Mouse (Mus musculus): ENCODE measurements at regions not wholly inside any gene's neighbourhood (a gene's known extent, or its start where the extent isn't known, plus 50 kb on each side); places are given as distances from the start of the nearest gene placed in this dataset.

GRCm38 (mm10) chr4:142292334-142292733 lies 53.1 kb upstream of the Kazn start:
- 22% methylated on average over 9 of the region's 9 CpGs for WGBS
- DNase-seq (ENCODE audit: low spot score) (peak; percentile 79), ATAC-seq (peak; percentile 88)
- peak overlapping the region; percentile 20; the same call in 1 of the 2 replicates for H3K4me2 ChIP-seq (ENCODE audit: low read length)
- H3K9me3 ChIP-seq (replicated peaks; ENCODE audit: control insufficient read depth, low read length): no peaks in the 10 kb centered on the region
- H3K27ac ChIP-seq (ENCODE audit: low read depth, low read length): no peak overlapping the region
- no peaks in the 10 kb centered on the region for H3K27me3 ChIP-seq (replicated peaks; ENCODE audit: control insufficient read depth, insufficient read depth, low read length)
- no peak overlapping the region for H3K9ac ChIP-seq (ENCODE audit: low read length)
- H3K4me3 ChIP-seq (ENCODE audit: low read depth, low read length): no peak overlapping the region
- H3K36me3 ChIP-seq (ENCODE audit: control insufficient read depth, insufficient read depth, low read length): no peaks in the 10 kb centered on the region
- peaks cover 26% of the 10 kb centered on the region for H3K4me1 ChIP-seq (ENCODE audit: control insufficient read depth, insufficient read depth, low read length)

DNA sequence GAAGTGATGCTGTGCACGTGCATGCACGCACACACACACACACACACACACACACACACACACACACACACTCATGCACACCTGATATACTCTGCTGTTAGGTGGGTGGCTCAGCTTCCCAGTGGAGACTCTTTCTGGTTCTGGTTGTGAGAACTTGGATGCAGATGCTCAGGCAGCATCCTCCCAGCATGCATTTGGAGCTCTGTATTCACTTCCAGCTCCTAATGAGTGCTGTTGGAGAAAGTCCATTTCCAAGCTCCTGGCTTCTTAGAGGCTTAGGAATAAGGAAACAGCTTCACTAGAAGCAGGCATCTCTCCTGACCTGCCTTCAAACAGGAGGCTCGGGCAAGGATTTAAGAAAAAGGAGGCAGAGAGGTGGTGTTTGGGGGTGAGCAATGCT lies 52.2 kb upstream of the Kazn start:
- H3K9me3 ChIP-seq (replicated peaks; ENCODE audit: control insufficient read depth, low read length): no peaks in the 10 kb centered on the region
- peaks cover 24% of the 10 kb centered on the region for H3K4me1 ChIP-seq (ENCODE audit: control insufficient read depth, insufficient read depth, low read length)
- H3K9ac ChIP-seq (ENCODE audit: low read length): no peak overlapping the region
- no peak for ATAC-seq
- H3K27ac ChIP-seq (ENCODE audit: low read depth, low read length): no peak overlapping the region
- 83% methylated on average over 3 of the region's 3 CpGs for WGBS
- no peak overlapping the region for H3K4me3 ChIP-seq (ENCODE audit: low read depth, low read length)
- H3K27me3 ChIP-seq (replicated peaks; ENCODE audit: control insufficient read depth, insufficient read depth, low read length): no peaks in the 10 kb centered on the region
- no peak overlapping the region for H3K4me2 ChIP-seq (ENCODE audit: low read length)
- no peak for DNase-seq (ENCODE audit: low spot score)
- no peaks in the 10 kb centered on the region for H3K36me3 ChIP-seq (ENCODE audit: control insufficient read depth, insufficient read depth, low read length)

Data from forebrain, embryonic 14.5 days (tissue).